Mouse (Mus musculus) adipocyte (in vitro differentiated cells): ENCODE measurements around the gene Olfr279.
A peak's percentile ranks its signal among the peaks of the same experiment; 100 is the strongest.

Source experiments
- DNase-seq: peaks from one replicate; pipeline ENCODE4 v3.0.0-alpha.2; 2016; ENCODE audit warnings: low spot score

Olfr279 gene

GRCm38 (mm10) chr15:98492102-98492501, at the start of gene Olfr279:
Gene Olfr279, plus strand, starts transcription at chr15:98492402.
- DNase-seq: no peak

DNA sequence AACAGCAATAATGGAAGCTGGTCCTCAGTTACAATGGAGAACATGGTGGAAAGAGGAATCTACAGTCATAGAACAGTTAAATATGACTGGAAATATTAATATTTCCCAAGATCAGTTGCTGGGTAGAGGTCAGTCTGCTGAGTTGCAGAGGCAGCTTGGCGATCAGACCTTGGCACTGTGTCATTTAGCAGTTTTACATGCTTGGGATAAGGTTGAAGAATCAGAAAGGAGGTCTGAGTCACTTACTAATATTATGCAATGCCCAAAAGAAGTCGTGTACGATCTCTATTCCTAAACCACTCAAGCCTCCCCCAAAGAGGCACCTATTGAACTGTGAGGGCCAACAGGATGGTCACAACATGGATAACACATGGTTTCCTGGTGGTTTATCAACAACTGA, 47.6 kb upstream of the Olfr279 start:
- DNase-seq: peak; percentile 61

- no peak for DNase-seq
Observed at GRCm38 (mm10) chr15:98448521-98448920, 43.7 kb upstream of the Olfr279 start.

DNA sequence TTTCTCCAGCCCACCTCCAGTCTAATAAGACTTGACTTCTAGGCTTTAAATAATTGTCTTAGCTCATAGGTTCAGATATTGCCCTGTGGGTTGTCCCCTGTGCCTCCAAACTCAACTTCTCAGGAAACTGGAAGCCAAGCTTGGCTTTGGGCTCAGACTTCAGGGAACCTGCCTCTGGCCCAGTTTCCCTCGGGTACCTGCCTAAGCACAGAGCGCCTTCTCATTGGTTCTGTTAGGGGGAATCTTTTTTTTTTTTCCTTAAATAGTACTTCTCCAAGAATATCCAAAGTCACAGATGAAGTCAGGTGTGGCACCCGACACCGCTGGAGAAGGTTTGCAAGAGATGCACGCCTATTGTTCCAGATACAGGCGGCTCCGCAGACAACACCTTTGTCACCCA, 39.9 kb upstream of the Olfr279 start, which contains the start of gene Olfr281:
Gene Olfr281, plus strand, starts transcription at position 301 of the 400 bp plus-strand sequence.
- DNase-seq: no peak

DNA sequence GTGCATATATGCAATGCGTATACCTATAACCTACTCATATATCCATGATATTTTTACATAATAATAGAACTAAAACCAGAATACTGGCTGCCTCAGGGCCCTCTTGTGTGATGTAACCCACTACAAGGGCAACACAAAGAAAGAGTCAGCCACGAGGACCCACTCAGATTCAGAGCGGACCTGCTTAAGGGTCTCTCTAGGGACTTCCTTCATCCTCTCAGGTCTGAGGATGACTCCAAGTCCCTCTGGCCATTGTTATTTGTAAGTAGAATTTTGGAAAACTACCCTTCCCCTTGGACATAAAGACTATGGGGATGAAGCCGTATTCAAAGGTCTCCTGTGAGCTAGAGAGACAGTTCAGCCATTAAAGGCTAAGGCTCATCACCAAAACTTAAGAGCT, 22.6 kb upstream of the Olfr279 start, which contains the start of gene OR5BS1P:
Gene OR5BS1P, plus strand, starts transcription at position 301 of the 400 bp plus-strand sequence.
- DNase-seq: no peak

- DNase-seq: no peak
Observed at GRCm38 (mm10) chr15:98471539-98471938, 20.7 kb upstream of the Olfr279 start.

GRCm38 (mm10) chr15:98474958-98475357, 17.2 kb upstream of the Olfr279 start:
- DNase-seq: no peak

DNA sequence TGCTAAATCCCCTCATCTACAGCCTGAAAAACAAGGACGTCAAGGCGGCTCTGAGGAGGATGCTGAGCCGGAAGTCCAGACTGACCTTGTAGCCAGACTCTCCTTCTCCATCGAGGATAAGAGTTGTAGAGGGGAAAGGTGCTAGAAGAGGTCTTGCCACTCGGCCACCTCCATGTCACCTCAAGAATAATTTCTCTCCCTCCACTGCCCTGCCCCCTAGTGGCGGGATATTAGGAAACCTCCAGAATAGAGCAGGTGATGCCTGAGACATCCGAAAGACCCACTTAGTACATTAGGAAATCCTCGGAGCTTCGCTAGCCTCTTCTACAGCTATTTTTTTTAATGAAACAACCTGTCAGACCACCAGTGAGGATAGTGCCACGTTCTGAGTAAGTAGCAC, 16.8 kb upstream of the Olfr279 start:
- peak; percentile 40 for DNase-seq

- no peak for DNase-seq
Observed at GRCm38 (mm10) chr15:98476281-98476680, 15.9 kb upstream of the Olfr279 start.

DNA sequence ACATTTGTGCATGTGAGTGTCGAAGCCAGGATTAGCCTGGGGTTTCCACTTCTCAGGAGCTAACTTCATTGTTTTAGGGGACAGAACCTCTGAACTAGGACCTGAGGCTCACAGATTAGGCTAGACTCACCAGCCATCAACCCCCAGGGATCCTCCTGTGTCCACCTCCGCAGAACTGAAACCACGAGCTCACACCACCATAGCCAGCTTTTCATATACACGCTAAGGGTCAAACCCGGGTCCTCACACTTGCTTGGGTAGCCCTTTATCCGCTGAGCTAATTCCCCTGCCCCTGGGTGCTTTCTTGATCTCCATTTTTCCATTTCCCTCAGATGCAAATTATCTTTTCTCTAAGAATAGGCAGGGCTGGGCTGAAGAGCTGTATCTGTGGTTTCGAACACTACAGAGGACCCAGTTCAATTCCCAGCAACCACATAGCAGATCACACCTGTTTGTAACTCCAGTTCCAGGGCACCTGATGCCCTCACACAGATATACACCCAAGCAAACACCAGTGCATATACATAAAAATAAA, 12.6 kb upstream of the Olfr279 start:
- no peak for DNase-seq

GRCm38 (mm10) chr15:98482701-98483100, 9.5 kb upstream of the Olfr279 start, which contains the start of gene Lalba:
Gene Lalba, minus strand, starts transcription at chr15:98482721.
- no peak for DNase-seq

DNA sequence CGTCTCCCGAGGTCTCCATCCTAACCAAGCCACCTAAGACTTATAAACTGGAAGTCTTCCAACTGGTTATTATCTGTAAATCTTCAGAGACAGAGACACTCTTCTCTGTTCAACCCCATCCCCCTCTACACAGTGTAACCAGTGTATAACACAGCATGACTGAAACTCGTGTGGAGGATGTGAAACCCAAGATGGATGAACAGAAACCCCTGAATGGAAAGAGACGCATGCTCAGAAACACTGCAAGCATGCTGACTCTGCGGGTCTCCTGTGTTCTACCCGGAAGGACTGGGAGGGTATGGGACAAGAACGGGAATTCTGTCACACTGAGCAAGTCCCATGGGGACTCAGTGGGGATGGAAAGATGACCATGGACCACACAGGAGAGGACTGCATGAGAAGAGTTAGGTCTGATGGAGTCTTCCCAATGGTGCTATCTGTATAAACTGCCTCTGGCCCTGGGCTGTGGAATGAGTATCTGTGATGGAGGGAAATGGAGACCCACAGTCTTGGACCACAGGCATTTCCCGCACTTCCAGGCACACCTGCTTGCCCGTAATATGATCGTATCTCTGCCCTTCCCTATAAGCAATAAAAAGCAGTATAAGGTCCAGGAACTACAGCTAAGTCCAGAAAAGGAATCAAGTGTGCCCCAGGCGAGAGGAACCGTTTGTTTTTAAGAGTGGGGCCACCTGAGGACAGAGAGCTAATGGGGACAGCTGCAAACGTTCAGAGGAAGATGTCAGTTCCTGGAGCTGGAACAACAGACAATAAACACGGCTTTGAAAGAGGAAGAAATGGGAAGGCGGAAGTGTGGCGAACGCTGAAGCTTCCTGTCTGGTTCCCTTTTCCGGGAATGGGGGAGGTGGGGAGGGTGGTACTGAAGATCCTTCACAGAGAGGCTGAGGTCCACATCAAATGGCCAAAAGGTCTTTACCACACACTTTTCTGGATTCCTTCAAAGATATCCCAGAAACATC, 8.0 kb upstream of the Olfr279 start:
- DNase-seq: no peak

DNA sequence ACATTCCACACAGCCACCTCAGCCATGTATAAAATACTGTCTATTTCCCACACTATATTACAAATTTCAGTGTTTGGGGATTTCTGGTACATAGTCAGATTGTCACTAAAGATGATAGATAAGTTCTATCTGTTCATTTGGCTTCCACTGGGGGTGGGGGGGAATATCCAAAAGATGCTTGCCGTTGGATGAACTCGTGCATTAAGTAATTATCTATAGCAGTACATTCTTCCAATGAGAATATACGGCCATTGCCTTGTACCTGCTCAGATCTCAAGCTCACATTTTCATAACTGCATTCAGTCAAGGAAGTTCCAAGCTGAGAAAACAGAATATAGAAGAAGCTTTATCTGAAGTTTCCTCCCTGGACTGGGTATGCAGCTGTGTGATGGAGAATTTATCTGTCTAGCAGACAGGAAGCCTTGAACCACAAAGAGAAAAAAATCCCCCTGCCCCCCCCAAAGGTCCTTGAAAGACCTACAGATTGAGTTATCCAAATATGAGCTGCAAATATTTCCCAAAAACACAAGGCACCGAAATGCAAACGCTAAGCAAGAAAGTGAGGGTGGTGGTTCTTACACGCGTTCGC, 5.7 kb upstream of the Olfr279 start:
- no peak for DNase-seq

DNA sequence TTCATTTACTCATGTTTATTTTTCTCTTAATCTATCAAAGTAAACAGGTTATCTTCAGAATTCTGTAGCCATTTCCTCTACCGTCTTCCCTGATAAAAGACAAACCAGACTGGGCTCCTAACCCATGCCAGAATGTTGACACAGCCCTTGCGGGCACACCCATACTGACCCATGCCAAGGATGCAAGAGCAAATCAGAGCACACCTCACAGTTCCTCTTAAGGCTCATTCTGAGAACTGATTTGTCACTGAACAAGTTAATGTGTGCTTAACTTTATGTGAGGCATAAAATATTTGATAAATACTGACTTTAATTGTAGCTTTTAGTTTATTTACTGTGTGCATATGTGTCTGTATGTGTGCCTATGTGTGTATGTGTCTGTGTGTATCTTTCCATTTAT, 870 bp upstream of the Olfr279 start:
- DNase-seq: no peak

DNA sequence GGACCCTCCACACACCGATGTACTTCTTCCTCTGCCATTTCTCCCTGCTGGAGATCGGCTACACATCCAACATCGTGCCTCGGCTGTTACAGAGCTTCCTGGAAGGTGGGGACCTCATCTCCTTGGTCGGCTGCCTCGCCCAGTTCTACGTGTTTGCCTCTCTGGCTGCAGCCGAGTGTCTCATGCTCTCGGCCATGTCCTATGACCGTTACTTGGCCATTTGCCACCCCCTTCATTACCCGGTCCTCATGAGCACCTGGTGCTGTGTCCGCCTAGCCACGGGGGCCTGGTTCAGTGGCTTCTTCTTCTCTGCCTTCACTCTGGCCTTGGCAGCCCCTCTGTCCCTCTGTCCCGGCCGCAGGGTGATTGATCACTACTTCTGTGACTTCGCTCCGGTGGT, 5.4 kb downstream of the Olfr279 start:
- DNase-seq: no peak

GRCm38 (mm10) chr15:98503317-98503716, 11.1 kb downstream of the Olfr279 start:
- no peak for DNase-seq

DNA sequence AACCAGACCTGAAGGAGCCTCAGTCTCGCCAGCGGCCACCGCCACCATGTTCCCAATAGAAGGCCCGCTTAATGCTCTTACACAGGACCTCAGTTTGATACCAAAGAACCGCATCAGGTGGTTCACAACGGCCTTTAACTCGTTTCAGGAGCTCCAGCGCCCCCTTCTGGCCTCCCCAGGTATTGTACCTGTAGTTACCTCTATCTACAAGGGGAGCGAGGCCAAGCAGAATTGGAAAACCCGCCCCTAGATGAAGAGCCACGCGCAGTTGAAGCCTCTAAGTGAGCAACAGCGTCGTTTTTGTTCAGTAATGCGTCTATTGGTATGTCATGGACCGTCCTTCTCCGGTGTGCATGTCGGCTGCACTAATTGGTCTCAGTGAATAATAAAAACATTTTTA, 12.3 kb downstream of the Olfr279 start:
- DNase-seq: peak; percentile 53

GRCm38 (mm10) chr15:98506253-98506957, 14.2 kb downstream of the Olfr279 start:
- peak; percentile 86 for DNase-seq

DNA sequence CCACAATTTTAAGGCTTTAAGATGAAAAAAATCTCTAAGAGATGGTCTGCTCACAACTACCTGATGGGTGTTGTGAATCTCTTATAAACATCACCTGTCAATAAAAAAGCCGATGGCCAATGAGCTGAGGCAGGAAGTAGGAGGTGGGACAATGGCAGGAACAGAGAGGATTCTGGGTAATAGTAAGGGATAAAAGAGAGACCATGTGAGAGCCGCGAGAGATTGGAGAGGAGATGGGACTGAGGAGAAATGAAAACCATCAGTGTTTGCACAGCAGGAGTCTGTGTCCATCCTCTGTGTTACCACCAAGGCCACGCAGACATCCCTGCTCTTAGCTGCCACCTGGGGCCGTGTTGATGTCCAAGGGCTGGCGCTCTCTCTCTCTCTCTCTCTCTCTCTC, 15.1 kb downstream of the Olfr279 start:
- no peak for DNase-seq

GRCm38 (mm10) chr15:98509387-98509786, 17.2 kb downstream of the Olfr279 start:
- no peak for DNase-seq

- peak; percentile 86 for DNase-seq
Observed at GRCm38 (mm10) chr15:98510438-98511385, 18.5 kb downstream of the Olfr279 start.
